Mouse (Mus musculus): ENCODE measurements around the gene Ascc1. TPM values are rescaled to one million over a fixed set of nuclear protein-coding genes. Genes with fewer than 3 reads are reported as not detected.

The Ascc1 gene
- polyA plus RNA-seq, 1 experiment from 2014 or later, result 50.2 TPM

DNA sequence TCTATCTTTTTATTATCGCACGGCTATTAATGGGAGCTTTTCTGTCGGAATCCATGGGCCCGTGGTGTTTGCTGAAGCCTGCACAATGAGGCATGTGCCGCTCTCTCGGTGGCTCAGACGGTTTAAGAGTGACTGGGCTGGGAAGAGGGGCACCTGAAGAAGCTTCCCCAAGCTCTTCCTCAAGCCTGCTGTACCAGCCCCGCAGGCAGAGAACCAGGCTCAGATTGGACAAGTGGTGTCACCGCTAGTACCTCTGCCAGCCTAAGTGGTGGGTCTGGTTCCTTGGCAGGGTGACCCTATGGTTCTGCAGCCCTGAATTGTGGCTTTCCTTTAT is 37.3 kb upstream of the Ascc1 start:
- Histone ChIP-seq H3K9ac (ENCODE audit: low read length) (0 out of 2 replicates have a peak overlapping the region, but pooled peaks have one; percentile 7), H3K27me3 (replicated peaks; ENCODE audit: control insufficient read depth, insufficient read depth, low read length) (no peaks in the 10 kb centered on the region), H3K4me3 (ENCODE audit: low read depth, low read length) (no peak overlapping the region), H3K36me3 (ENCODE audit: control insufficient read depth, insufficient read depth, low read length) (no peaks in the 10 kb centered on the region), H3K9me3 (replicated peaks; ENCODE audit: control insufficient read depth, low read length) (no peaks in the 10 kb centered on the region), H3K4me1 (ENCODE audit: control insufficient read depth, insufficient read depth, low read length) (peaks cover 10% of the 10 kb centered on the region), H3K27ac (ENCODE audit: low read depth, low read length) (peak overlapping the region; percentile 61; the same call in 1 of the 2 replicates), H3K4me2 (ENCODE audit: low read length) (peak overlapping the region; percentile 41; the same call in 1 of the 2 replicates)
- no peak for DNase-seq (ENCODE audit: low spot score)
- 24% methylated on average over 9 of the region's 9 CpGs for WGBS
- ATAC-seq, result no peak

DNA sequence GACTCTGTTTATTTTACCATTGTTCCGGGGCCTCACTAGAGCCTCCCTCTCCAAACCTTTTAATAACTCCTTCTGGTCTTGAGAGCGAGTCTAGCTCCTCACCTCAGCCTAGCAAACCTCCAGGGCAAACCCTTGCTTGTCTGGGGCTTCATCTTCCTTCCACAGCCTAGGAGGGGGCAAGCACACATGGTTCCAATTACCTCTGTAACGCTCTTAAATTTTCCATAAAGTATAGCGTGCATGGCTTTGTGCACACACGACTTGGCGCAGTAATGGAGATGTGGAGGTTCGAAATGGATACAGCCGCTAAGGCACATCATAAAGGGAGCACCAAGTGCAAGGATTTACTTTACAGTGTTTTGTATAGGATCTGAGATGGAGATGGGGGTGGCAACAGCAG is 36.8 kb upstream of the Ascc1 start:
- Histone ChIP-seq H3K4me3 (ENCODE audit: low read depth, low read length) (no peak overlapping the region), H3K27me3 (replicated peaks; ENCODE audit: control insufficient read depth, insufficient read depth, low read length) (no peaks in the 10 kb centered on the region), H3K4me1 (ENCODE audit: control insufficient read depth, insufficient read depth, low read length) (peaks cover 13% of the 10 kb centered on the region), H3K36me3 (ENCODE audit: control insufficient read depth, insufficient read depth, low read length) (no peaks in the 10 kb centered on the region), H3K9ac (ENCODE audit: low read length) (no peak overlapping the region), H3K9me3 (replicated peaks; ENCODE audit: control insufficient read depth, low read length) (no peaks in the 10 kb centered on the region), H3K4me2 (ENCODE audit: low read length) (no peak overlapping the region), H3K27ac (ENCODE audit: low read depth, low read length) (no peak overlapping the region; the same call in 1 of the 2 replicates)
- 81% methylated on average over 8 of the region's 8 CpGs for WGBS
- DNase-seq (ENCODE audit: low spot score) (no peak), ATAC-seq (no peak)

DNA sequence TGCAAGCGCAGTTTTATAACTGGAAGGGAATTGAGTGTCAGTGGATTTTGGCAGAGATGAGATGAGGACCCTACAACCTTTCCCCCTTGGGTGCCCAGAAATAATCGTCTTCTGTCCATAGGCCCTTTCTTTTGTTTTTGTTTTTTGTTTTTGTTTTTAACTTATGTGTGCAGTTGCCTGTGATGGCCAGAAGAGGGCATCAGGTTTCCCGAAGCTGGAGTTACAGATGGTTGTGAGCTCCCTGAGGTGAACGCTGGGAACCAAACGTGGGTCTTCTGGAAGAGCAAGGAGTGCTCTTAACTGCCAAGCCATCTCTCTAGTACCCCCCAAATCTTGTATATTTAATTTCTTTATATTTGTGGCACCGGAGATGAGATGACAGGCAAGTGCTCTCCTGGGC is 35.9 kb upstream of the Ascc1 start:
- Histone ChIP-seq H3K4me1 (ENCODE audit: control insufficient read depth, insufficient read depth, low read length) (peaks cover 13% of the 10 kb centered on the region), H3K9ac (ENCODE audit: low read length) (no peak overlapping the region), H3K27me3 (replicated peaks; ENCODE audit: control insufficient read depth, insufficient read depth, low read length) (0 out of 2 replicates have a peak, but pooled peaks cover 2% of the 10 kb centered on the region), H3K36me3 (ENCODE audit: control insufficient read depth, insufficient read depth, low read length) (no peaks in the 10 kb centered on the region), H3K27ac (ENCODE audit: low read depth, low read length) (no peak overlapping the region), H3K9me3 (replicated peaks; ENCODE audit: control insufficient read depth, low read length) (no peaks in the 10 kb centered on the region), H3K4me2 (ENCODE audit: low read length) (no peak overlapping the region), H3K4me3 (ENCODE audit: low read depth, low read length) (no peak overlapping the region)
- 94% methylated on average over 6 of the region's 6 CpGs for WGBS
- DNase-seq (ENCODE audit: low spot score) (no peak), ATAC-seq (no peak)

DNA sequence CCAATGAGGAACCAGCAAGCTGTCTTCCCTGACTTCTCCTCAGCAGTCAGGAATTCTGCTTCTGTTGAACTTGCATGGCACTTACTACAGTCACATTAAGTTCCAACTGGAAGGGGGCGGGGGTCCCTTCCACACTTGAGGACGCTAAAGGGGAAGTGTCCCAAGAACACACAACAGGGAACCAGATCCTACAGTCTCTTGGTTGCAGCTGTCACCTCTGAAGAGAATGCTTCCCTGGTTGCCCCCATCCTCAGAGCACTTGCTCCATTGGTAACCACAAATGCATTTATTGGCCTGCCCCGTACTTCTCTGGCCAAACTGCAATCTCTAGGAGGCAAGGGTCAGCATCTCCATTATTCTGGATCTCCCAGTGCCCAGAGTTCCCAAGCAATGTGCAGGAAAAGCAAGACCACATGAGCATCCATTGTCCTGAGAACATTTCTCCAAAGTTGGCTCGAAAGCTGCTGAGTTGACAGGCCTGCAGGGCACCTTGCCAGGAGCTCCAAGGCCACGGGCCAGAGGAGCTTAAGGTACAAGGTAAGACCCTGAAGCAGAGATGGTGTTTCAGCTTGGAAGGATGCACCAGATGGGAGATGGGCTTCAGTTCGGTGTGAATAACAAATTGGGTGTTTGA is 35.2 kb upstream of the Ascc1 start:
- Histone ChIP-seq H3K27ac (ENCODE audit: low read depth, low read length) (no peak overlapping the region), H3K9ac (ENCODE audit: low read length) (no peak overlapping the region), H3K36me3 (ENCODE audit: control insufficient read depth, insufficient read depth, low read length) (no peaks in the 10 kb centered on the region), H3K4me3 (ENCODE audit: low read depth, low read length) (no peak overlapping the region), H3K4me1 (ENCODE audit: control insufficient read depth, insufficient read depth, low read length) (peaks cover 13% of the 10 kb centered on the region), H3K9me3 (replicated peaks; ENCODE audit: control insufficient read depth, low read length) (no peaks in the 10 kb centered on the region), H3K4me2 (ENCODE audit: low read length) (no peak overlapping the region), H3K27me3 (replicated peaks; ENCODE audit: control insufficient read depth, insufficient read depth, low read length) (0 out of 2 replicates have a peak, but pooled peaks cover 3% of the 10 kb centered on the region)
- no peak for ATAC-seq
- 86% methylated on average over 6 of the region's 6 CpGs for WGBS
- DNase-seq (ENCODE audit: low spot score), result no peak

DNA sequence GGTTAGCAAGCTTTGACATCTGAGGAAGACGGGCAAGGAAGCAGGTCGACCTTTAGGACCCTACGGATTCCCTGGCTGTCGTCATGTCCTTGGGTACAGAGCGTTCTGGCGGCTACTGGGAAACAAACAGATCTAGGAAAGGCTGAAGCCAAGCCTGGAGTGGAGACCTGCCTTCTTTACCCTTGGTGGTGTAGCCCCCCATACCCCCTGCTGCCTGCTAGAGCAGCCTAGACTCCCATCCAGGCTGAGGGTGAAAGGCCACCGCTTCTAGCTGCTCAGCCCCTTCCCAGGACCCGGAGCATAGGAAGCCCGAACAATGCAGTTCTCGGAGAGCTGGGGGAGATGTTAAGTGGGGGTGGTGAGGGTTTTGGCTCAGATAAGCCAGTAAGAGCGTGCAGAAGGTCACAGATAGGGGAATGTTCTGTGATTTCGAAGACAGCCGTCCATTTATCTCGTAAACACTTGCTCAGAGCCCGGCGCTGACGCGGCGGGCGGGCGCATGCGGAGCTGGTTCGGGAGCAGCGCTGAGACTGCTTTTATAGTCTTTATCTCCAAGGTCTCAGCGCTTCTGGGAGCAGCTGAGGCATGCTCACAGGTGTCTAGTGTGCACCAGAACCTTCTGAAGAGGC is 32.7 kb upstream of the Ascc1 start:
- H3K4me1 ChIP-seq (ENCODE audit: control insufficient read depth, insufficient read depth, low read length), result peaks cover 15% of the 10 kb centered on the region
- WGBS, result under 1% methylated on average over 25 of the region's 25 CpGs
- H3K27me3 ChIP-seq (replicated peaks; ENCODE audit: control insufficient read depth, insufficient read depth, low read length), result 0 out of 2 replicates have a peak, but pooled peaks cover 3% of the 10 kb centered on the region
- H3K9me3 ChIP-seq (replicated peaks; ENCODE audit: control insufficient read depth, low read length), result no peaks in the 10 kb centered on the region
- DNase-seq (ENCODE audit: low spot score) (peak; percentile 78), ATAC-seq (peak; percentile 72)
- H3K36me3 ChIP-seq (ENCODE audit: control insufficient read depth, insufficient read depth, low read length), result no peaks in the 10 kb centered on the region
- peak overlapping the region; percentile 61 for H3K4me2 ChIP-seq (ENCODE audit: low read length)
- H3K4me3 ChIP-seq (ENCODE audit: low read depth, low read length), result peak overlapping the region; percentile 43
- H3K9ac ChIP-seq (ENCODE audit: low read length), result peak overlapping the region; percentile 84
- peak overlapping the region; percentile 87 for H3K27ac ChIP-seq (ENCODE audit: low read depth, low read length)

DNA sequence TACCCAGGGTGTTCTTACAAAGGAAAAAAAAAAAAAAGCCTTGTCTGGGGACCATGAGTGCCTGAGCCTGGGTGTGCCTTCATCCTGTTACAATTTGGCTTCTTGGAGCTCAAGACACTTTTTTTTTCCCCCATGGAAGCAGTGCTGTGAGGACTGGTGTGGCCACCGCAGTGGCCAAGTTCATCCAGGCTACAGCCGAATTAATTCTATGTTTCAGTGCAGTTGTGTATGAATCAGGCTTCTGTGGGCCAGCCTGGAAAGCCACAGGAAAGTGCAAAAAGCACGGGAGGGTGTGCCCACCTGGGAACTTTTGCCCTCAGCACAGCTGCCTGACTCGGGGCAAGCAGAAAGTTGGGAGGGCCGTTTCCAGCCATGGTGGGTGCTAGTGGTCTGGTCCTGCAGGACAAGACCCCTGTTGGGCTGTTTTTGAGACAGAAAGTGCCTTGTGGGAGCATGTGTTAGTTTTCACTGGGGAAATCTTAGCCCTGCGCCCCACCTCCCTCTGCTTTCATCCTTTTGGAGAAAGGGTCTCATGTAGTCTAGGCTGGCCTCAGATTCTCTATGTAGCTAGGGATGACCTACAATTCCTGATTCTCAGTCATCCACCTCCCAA is 32.0 kb upstream of the Ascc1 start:
- 26% methylated on average over 6 of the region's 6 CpGs for WGBS
- Histone ChIP-seq H3K27ac (ENCODE audit: low read depth, low read length) (peak overlapping the region; percentile 87; the same call in 1 of the 2 replicates), H3K27me3 (replicated peaks; ENCODE audit: control insufficient read depth, insufficient read depth, low read length) (0 out of 2 replicates have a peak, but pooled peaks cover 3% of the 10 kb centered on the region), H3K9ac (ENCODE audit: low read length) (peak overlapping the region; percentile 84), H3K36me3 (ENCODE audit: control insufficient read depth, insufficient read depth, low read length) (no peaks in the 10 kb centered on the region), H3K9me3 (replicated peaks; ENCODE audit: control insufficient read depth, low read length) (no peaks in the 10 kb centered on the region), H3K4me1 (ENCODE audit: control insufficient read depth, insufficient read depth, low read length) (peaks cover 10% of the 10 kb centered on the region), H3K4me2 (ENCODE audit: low read length) (peak overlapping the region; percentile 61), H3K4me3 (ENCODE audit: low read depth, low read length) (peak overlapping the region; percentile 43)
- DNase-seq (ENCODE audit: low spot score) (no peak), ATAC-seq (no peak)

DNA sequence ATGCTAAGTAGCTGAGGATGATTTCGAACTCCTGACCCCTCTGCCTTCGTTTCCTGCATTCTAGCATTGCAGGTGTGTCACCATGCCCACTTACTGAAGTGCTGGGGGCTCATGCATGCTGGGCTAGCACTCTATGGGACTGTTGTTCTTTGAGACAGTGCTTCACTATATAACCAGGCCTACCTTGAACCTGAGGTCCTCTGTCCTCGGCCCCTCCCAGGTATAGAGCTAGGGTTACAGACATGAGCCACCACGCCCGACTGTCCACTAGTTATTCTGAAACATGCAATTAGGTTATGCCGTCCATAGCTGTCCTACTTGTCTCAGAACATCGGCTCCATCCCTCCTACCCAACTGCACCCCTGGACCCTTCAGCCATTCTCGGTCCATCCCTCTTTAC is 30.8 kb upstream of the Ascc1 start:
- WGBS, result 93% methylated on average over 8 of the region's 8 CpGs
- H3K27me3 ChIP-seq (replicated peaks; ENCODE audit: control insufficient read depth, insufficient read depth, low read length), result 0 out of 2 replicates have a peak, but pooled peaks cover 3% of the 10 kb centered on the region
- peaks cover 10% of the 10 kb centered on the region; the same call in 1 of the 2 replicates for H3K4me1 ChIP-seq (ENCODE audit: control insufficient read depth, insufficient read depth, low read length)
- H3K27ac ChIP-seq (ENCODE audit: low read depth, low read length), result no peak overlapping the region
- H3K9ac ChIP-seq (ENCODE audit: low read length), result no peak overlapping the region
- no peaks in the 10 kb centered on the region for H3K9me3 ChIP-seq (replicated peaks; ENCODE audit: control insufficient read depth, low read length)
- H3K4me2 ChIP-seq (ENCODE audit: low read length), result no peak overlapping the region
- ATAC-seq (no peak), DNase-seq (ENCODE audit: low spot score) (no peak)
- no peaks in the 10 kb centered on the region for H3K36me3 ChIP-seq (ENCODE audit: control insufficient read depth, insufficient read depth, low read length)
- H3K4me3 ChIP-seq (ENCODE audit: low read depth, low read length), result no peak overlapping the region

DNA sequence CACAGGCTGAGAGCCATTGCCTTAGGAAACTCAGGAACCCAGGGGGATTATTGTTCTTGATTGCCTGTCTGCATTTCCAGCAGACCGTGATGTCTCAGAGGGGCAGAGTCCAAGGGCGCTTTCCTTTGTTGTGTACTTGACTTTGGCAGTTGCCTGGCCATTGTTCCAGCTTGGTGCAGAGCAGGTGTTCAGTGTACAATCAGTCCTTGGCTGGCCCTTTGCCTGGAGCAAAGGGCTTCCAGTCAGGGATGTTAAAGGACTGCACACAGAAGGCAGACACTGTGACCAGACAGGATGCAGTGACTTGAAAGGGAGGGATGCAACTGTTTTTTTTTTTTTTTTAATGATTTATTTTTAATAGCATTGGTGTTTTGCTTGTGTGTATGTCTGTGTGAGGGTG is 30.1 kb upstream of the Ascc1 start:
- H3K4me2 ChIP-seq (ENCODE audit: low read length), result no peak overlapping the region
- no peak for ATAC-seq
- no peak for DNase-seq (ENCODE audit: low spot score)
- no peak overlapping the region for H3K27ac ChIP-seq (ENCODE audit: low read depth, low read length)
- no peak overlapping the region for H3K4me3 ChIP-seq (ENCODE audit: low read depth, low read length)
- H3K9me3 ChIP-seq (replicated peaks; ENCODE audit: control insufficient read depth, low read length), result no peaks in the 10 kb centered on the region
- 0 out of 2 replicates have a peak, but pooled peaks cover 3% of the 10 kb centered on the region for H3K27me3 ChIP-seq (replicated peaks; ENCODE audit: control insufficient read depth, insufficient read depth, low read length)
- H3K9ac ChIP-seq (ENCODE audit: low read length), result no peak overlapping the region
- peaks cover 10% of the 10 kb centered on the region; the same call in 1 of the 2 replicates for H3K4me1 ChIP-seq (ENCODE audit: control insufficient read depth, insufficient read depth, low read length)
- no peaks in the 10 kb centered on the region for H3K36me3 ChIP-seq (ENCODE audit: control insufficient read depth, insufficient read depth, low read length)
- 64% methylated on average over 2 of the region's 2 CpGs for WGBS

DNA sequence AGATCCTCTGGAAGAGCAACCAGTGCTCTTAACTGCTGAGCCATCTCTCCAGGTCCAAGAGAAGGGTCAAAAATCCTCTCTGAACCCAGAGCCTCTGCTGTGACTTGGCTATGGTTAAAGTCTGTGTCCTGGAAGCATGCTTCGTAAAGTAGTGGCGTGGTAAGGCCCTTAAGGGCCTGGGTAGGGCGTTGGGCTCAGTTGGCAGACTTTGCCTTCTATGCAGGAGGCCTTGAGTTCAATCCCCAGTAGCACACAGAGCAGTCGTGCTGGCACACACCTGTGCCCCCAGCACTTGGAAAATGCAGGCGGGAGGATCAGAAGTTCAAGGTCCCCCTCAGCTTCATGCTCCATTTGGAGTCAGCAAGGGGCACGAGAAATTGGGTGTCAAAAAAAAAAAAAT is 29.6 kb upstream of the Ascc1 start:
- peaks cover 10% of the 10 kb centered on the region; the same call in 1 of the 2 replicates for H3K4me1 ChIP-seq (ENCODE audit: control insufficient read depth, insufficient read depth, low read length)
- WGBS, result 78% methylated on average over 6 of the region's 6 CpGs

More for the DNA sequence above, 29.6 kb upstream of the Ascc1 start:
- Histone ChIP-seq H3K9ac (ENCODE audit: low read length) (no peak overlapping the region), H3K27me3 (replicated peaks; ENCODE audit: control insufficient read depth, insufficient read depth, low read length) (0 out of 2 replicates have a peak, but pooled peaks cover 3% of the 10 kb centered on the region), H3K36me3 (ENCODE audit: control insufficient read depth, insufficient read depth, low read length) (no peaks in the 10 kb centered on the region), H3K27ac (ENCODE audit: low read depth, low read length) (no peak overlapping the region), H3K4me3 (ENCODE audit: low read depth, low read length) (no peak overlapping the region), H3K9me3 (replicated peaks; ENCODE audit: control insufficient read depth, low read length) (no peaks in the 10 kb centered on the region), H3K4me2 (ENCODE audit: low read length) (no peak overlapping the region)
- DNase-seq (ENCODE audit: low spot score) (no peak), ATAC-seq (no peak)

Measured in forebrain, embryonic 14.5 days (tissue).